Mouse (Mus musculus) E14TG2a.4 (cell line): Measurements from ENCODE around the gene A630001G21Rik.

Source experiments
- CTCF ChIP-seq: conservative IDR thresholded peaks from 2 replicates; pipeline ENCODE4 v1.5.1; 2014; ENCODE audit warnings: low read length
- NANOG ChIP-seq: IDR thresholded peaks from 2 replicates; pipeline ENCODE4 v1.6.1; 2014; ENCODE audit warnings: borderline replicate concordance, low read length, mixed read lengths
- POU5F1 ChIP-seq: IDR thresholded peaks from 2 replicates; pipeline ENCODE4 v1.6.1; 2014; ENCODE audit warnings: low read length, borderline replicate concordance

DNA sequence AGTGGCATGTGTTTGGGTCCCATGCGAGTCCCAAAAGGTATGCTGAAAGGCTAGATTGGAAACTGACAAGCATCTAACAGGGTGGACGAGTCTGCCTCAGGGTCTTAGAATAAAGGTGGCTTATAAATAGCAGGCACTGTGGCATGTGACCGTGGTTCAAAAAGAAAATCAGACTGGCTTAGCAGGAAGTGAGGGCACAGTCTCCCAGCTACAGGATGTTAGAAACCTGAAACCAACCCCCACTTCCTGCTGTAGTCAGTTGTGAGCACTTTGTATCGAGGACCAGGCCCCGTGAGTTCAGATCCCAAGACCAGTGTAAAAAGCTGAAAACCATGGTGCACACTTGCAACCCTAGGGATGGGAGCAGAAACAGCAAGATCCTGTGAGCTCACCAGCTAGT is 91.1 kb downstream of the A630001G21Rik start:
- TF ChIP-seq CTCF (no peak), POU5F1 (no peak), NANOG (no peak)
